Mouse (Mus musculus) intestine, embryonic 16.5 days (tissue): ENCODE data around the gene AI593442. TPM values are rescaled to one million over a fixed set of nuclear protein-coding genes. Genes with fewer than 3 reads are reported as not detected.

ENCODE experiments used
- ATAC-seq: fragments of 200-750 bp; cut with Nextera tagmentation; 2 replicates; pipeline ENCODE4 v1.8.0; 2017; ENCODE audit warnings: moderate TSS enrichment, moderate library complexity
- H3K27ac ChIP-seq: fragments of 300-500 bp; sonication (generic); 2 replicates; pipeline ENCODE4 v1.5.1; 2014; ENCODE audit warnings: mild to moderate bottlenecking, low read length
- H3K27me3 ChIP-seq: fragments of 300-500 bp; sonication (generic); replicated peaks from 2 replicates; pipeline ENCODE4 v1.6.1; 2014; ENCODE audit warnings: low read length, control low read depth, mixed read lengths; ENCODE audit not compliant: control insufficient read depth, insufficient read depth
- H3K36me3 ChIP-seq: fragments of 300-500 bp; sonication (generic); 2 replicates; pipeline ENCODE4 v1.6.1; 2014; ENCODE audit warnings: low read length, control low read depth; ENCODE audit not compliant: control insufficient read depth, insufficient read depth
- H3K4me1 ChIP-seq: fragments of 300-500 bp; sonication (generic); 2 replicates; pipeline ENCODE4 v1.6.1; 2014; ENCODE audit warnings: low read length, control low read depth, mixed read lengths; ENCODE audit not compliant: control insufficient read depth, insufficient read depth
- H3K4me2 ChIP-seq: fragments of 300-500 bp; sonication (generic); 2 replicates; pipeline ENCODE4 v1.6.1; 2014; ENCODE audit warnings: low read depth, low read length, control low read depth
- H3K4me3 ChIP-seq: fragments of 300-500 bp; sonication (generic); 2 replicates; pipeline ENCODE4 v1.5.1; 2014; ENCODE audit warnings: mild to moderate bottlenecking, low read length
- H3K9ac ChIP-seq: fragments of 300-500 bp; sonication (generic); 2 replicates; pipeline ENCODE4 v1.6.1; 2014; ENCODE audit warnings: low read depth, low read length
- H3K9me3 ChIP-seq: fragments of 300-500 bp; sonication (generic); 2 replicates; pipeline ENCODE4 v1.6.1; 2016; ENCODE audit warnings: low read length, control low read depth; ENCODE audit not compliant: control insufficient read depth
- WGBS: fragments of 180-500 bp; shearing (Covaris S2); extraction: QIAGEN DNeasy Blood & Tissue Kit; methylation state at CpG from one replicate; pipeline ENCODE4 v1.1.7; 2014; 5-methylcytosine and 5-hydroxymethylcytosine counted together
- polyA plus RNA-seq: library from polyadenylated mRNA; unstranded; fragments of >200 nt; fragmentation: Nextera tagmentation; extraction: Ambion mirVana; gene quantifications from 2 replicates; pipeline ENCODE4 v1.2.1, GENCODE M21; 2015

AI593442 gene
- polyA plus RNA-seq, 1 experiment from 2014 or later = 0.56 TPM

- H3K27ac ChIP-seq = no peak overlapping the region
- H3K4me2 ChIP-seq = no peak overlapping the region
- H3K27me3 ChIP-seq = no peaks in the 10 kb centered on the region
- H3K36me3 ChIP-seq = no peaks in the 10 kb centered on the region
- ATAC-seq = no peak
- no peak overlapping the region for H3K9ac ChIP-seq
- no peak overlapping the region for H3K4me3 ChIP-seq
- WGBS = 73% methylated on average over 3 of the region's 3 CpGs
- H3K4me1 ChIP-seq = no peaks in the 10 kb centered on the region
- no peaks in the 10 kb centered on the region for H3K9me3 ChIP-seq
These were observed 18.2 kb downstream of the AI593442 start for GRCm38 (mm10) chr9:52661422-52661821.

- Histone ChIP-seq H3K4me1 (no peaks in the 10 kb centered on the region), H3K9ac (no peak overlapping the region), H3K4me2 (no peak overlapping the region), H3K27ac (no peak overlapping the region), H3K4me3 (no peak overlapping the region), H3K36me3 (no peaks in the 10 kb centered on the region), H3K9me3 (no peaks in the 10 kb centered on the region), H3K27me3 (no peaks in the 10 kb centered on the region)
- peak; percentile 44; the same call in 1 of the 2 replicates for ATAC-seq
- 63% methylated on average over 5 of the region's 5 CpGs for WGBS
These were observed 29.1 kb downstream of the AI593442 start for GRCm38 (mm10) chr9:52650341-52650951.

GRCm38 (mm10) chr9:52645312-52645711, 34.3 kb downstream of the AI593442 start:
- H3K36me3 ChIP-seq = no peaks in the 10 kb centered on the region
- no peak overlapping the region for H3K4me3 ChIP-seq
- no peaks in the 10 kb centered on the region for H3K9me3 ChIP-seq
- H3K9ac ChIP-seq = no peak overlapping the region
- no peak overlapping the region for H3K27ac ChIP-seq
- H3K27me3 ChIP-seq = no peaks in the 10 kb centered on the region
- H3K4me1 ChIP-seq = no peaks in the 10 kb centered on the region
- H3K4me2 ChIP-seq = no peak overlapping the region
- 64% methylated on average over 2 of the region's 2 CpGs for WGBS
- ATAC-seq = no peak

GRCm38 (mm10) chr9:52644626-52645025, 35.0 kb downstream of the AI593442 start:
- H3K4me3 ChIP-seq = no peak overlapping the region
- no peak overlapping the region for H3K4me2 ChIP-seq
- H3K9ac ChIP-seq = no peak overlapping the region
- no peaks in the 10 kb centered on the region for H3K9me3 ChIP-seq
- H3K27me3 ChIP-seq = no peaks in the 10 kb centered on the region
- no peaks in the 10 kb centered on the region for H3K36me3 ChIP-seq
- H3K4me1 ChIP-seq = no peaks in the 10 kb centered on the region
- H3K27ac ChIP-seq = no peak overlapping the region
- whole genome bisulfite sequencing = 58% methylated on average over 4 of the region's 4 CpGs
- no peak for ATAC-seq

- ATAC-seq = no peak
- WGBS = 83% methylated on average over 4 of the region's 4 CpGs
- no peak overlapping the region for H3K4me2 ChIP-seq
- no peak overlapping the region for H3K27ac ChIP-seq
- H3K4me3 ChIP-seq = no peak overlapping the region
- no peaks in the 10 kb centered on the region for H3K4me1 ChIP-seq
- H3K36me3 ChIP-seq = no peaks in the 10 kb centered on the region
- H3K9me3 ChIP-seq = no peaks in the 10 kb centered on the region
- H3K27me3 ChIP-seq = no peaks in the 10 kb centered on the region
- H3K9ac ChIP-seq = no peak overlapping the region
These were observed 35.4 kb downstream of the AI593442 start for GRCm38 (mm10) chr9:52644156-52644555.

GRCm38 (mm10) chr9:52635991-52636390, 43.6 kb downstream of the AI593442 start:
- WGBS = 62% methylated on average over 2 of the region's 2 CpGs
- H3K9ac ChIP-seq = no peak overlapping the region
- ATAC-seq = no peak

GRCm38 (mm10) chr9:52623926-52624325, 55.7 kb downstream of the AI593442 start:
- H3K4me2 ChIP-seq = no peak overlapping the region
- no peak for ATAC-seq
- no peak overlapping the region for H3K4me3 ChIP-seq
- no peaks in the 10 kb centered on the region for H3K36me3 ChIP-seq
- no peaks in the 10 kb centered on the region for H3K27me3 ChIP-seq
- no peaks in the 10 kb centered on the region for H3K9me3 ChIP-seq
- H3K4me1 ChIP-seq = no peaks in the 10 kb centered on the region
- no peak overlapping the region for H3K27ac ChIP-seq
- H3K9ac ChIP-seq = no peak overlapping the region
- 55% methylated on average over 4 of the region's 4 CpGs for WGBS

More at GRCm38 (mm10) chr9:52635991-52636390, 43.6 kb downstream of the AI593442 start:
- Histone ChIP-seq H3K27me3 (no peaks in the 10 kb centered on the region), H3K4me3 (no peak overlapping the region), H3K27ac (no peak overlapping the region), H3K4me1 (no peaks in the 10 kb centered on the region), H3K4me2 (no peak overlapping the region), H3K9me3 (no peaks in the 10 kb centered on the region), H3K36me3 (no peaks in the 10 kb centered on the region)
